ENCODE assay signal across 13 mouse cellular contexts in genomic region chr9:23276244-23276643, GRCm38 (mm10). TPM values are rescaled to one million over a fixed set of nuclear protein-coding genes. Genes with fewer than 3 reads are reported as not detected.
"Had no signal": no experiment of that assay in that cellular context is flagged by ENCODE, and none has a peak within 500 bp of the region (broad histone marks: within the 10 kb centered on the region; RNA-seq: fewer than 3 reads in every experiment).

No protein-coding gene starts in this region.

- DNase-seq: retina, postnatal 1 day; right cerebral cortex, adult 18-20 months; right cerebral cortex, postnatal 14 days; right cerebral cortex, postnatal 25 days; right cerebral cortex, postnatal 4 days; spleen, adult 18-20 months; thymus, adult 18-20 months; thymus, adult 2 months; thymus, postnatal 14 days; thymus, postnatal 25 days; thymus, postnatal 36 days; thymus, postnatal 4 days had no signal

RNA-seq across cellular contexts. Expression of gene Bmper, which starts 53.4 kb away (rescaled TPM):
- total RNA-seq: neutrophil, adult 5-6 weeks had no signal
